Mouse (Mus musculus) ES-E14 (cell line): Measurements from ENCODE around the gene Tepsin. TPM values are rescaled to one million over a fixed set of nuclear protein-coding genes. Genes with fewer than 3 reads are reported as not detected.

Experiments used
- DNase-seq: peaks from one replicate; pipeline ENCODE4 v3.0.0-alpha.2; 2013; ENCODE audit warnings: low read depth, low spot score
- H3K27ac ChIP-seq: 2 replicates; pipeline ENCODE4 v1.5.1; 2012; ENCODE audit warnings: low read depth, mild to moderate bottlenecking, low read length, moderate library complexity, mixed read lengths; ENCODE audit not compliant: poor library complexity, insufficient read depth, severe bottlenecking
- H3K36me3 ChIP-seq: 2 replicates; pipeline ENCODE4 v1.6.1; 2012; ENCODE audit warnings: mild to moderate bottlenecking, low read length, moderate library complexity, mixed read lengths; ENCODE audit not compliant: control insufficient read depth, poor library complexity, insufficient read depth, severe bottlenecking
- H3K4me1 ChIP-seq, 2 experiments: fragments of 150-350 bp in 1 of 2; sonication (generic) in 1 of 2; 2 replicates each; pipeline ENCODE4 v1.6.1; 2012; ENCODE audit warnings: low read length in 2 of 2, mild to moderate bottlenecking in 1 of 2, mixed read lengths in 1 of 2; ENCODE audit not compliant: control insufficient read depth in 2 of 2, insufficient read depth in 2 of 2, poor library complexity in 1 of 2
- H3K4me3 ChIP-seq, 2 experiments: fragments of 150-350 bp in 1 of 2; sonication (generic) in 1 of 2; 2 replicates each; pipeline ENCODE4 v1.5.1; 2012; ENCODE audit warnings: low read length in 2 of 2, low read depth in 1 of 2, mild to moderate bottlenecking in 1 of 2, mixed read lengths in 1 of 2; ENCODE audit not compliant: insufficient read depth in 1 of 2, poor library complexity in 1 of 2, severe bottlenecking in 1 of 2
- H3K9ac ChIP-seq: 2 replicates; pipeline ENCODE4 v1.6.1; 2012; ENCODE audit warnings: low read depth, mild to moderate bottlenecking, low read length, mixed read lengths; ENCODE audit not compliant: poor library complexity, insufficient read depth, severe bottlenecking
- H3K9me3 ChIP-seq: fragments of 150-350 bp; sonication (generic); 2 replicates; pipeline ENCODE4 v1.6.1; 2012; ENCODE audit warnings: low read depth, mild to moderate bottlenecking, low read length; ENCODE audit not compliant: control insufficient read depth, insufficient read depth
- CHD2 ChIP-seq: IDR thresholded peaks from 2 replicates; pipeline ENCODE4 v1.6.1; 2014; ENCODE audit warnings: mild to moderate bottlenecking, low read depth, low read length, inconsistent platforms
- HCFC1 ChIP-seq: IDR thresholded peaks from 2 replicates; pipeline ENCODE4 v1.6.1; 2012; ENCODE audit warnings: low read length, inconsistent platforms, borderline replicate concordance; ENCODE audit not compliant: insufficient read depth
- MAFK ChIP-seq: IDR thresholded peaks from 2 replicates; pipeline ENCODE4 v1.6.1; 2014; ENCODE audit warnings: mild to moderate bottlenecking, low read depth, low read length, inconsistent platforms; ENCODE audit not compliant: insufficient read depth
- ZC3H11A ChIP-seq: IDR thresholded peaks from 2 replicates; pipeline ENCODE4 v1.6.1; 2012; ENCODE audit warnings: low read depth, mild to moderate bottlenecking, inconsistent platforms, low read length, borderline replicate concordance
- ZNF384 ChIP-seq: IDR thresholded peaks from 2 replicates; pipeline ENCODE4 v1.6.1; 2012; ENCODE audit warnings: low read depth, low read length, inconsistent platforms
- in situ Hi-C, 2 experiments: fragments of 600-800 bp; cut with MboI; formaldehyde crosslinking; loops; one replicate each; pipeline ENCODE4 v1.15.1; 2025; ENCODE audit warnings: low sequenced_read_pairs in 2 of 2, inconsistent platforms in 1 of 2; ENCODE audit not compliant: unreplicated experiment in 2 of 2
- total RNA-seq: library from RNA; depleted of rRNA; stranded (reverse); fragments of 300-350 nt; gene quantifications from 2 replicates; pipeline ENCODE4 v1.2.3, GENCODE M21; 2012

The Tepsin gene
- total RNA-seq, 1 experiment, result 26.5 TPM

- Histone ChIP-seq H3K4me1 (peaks cover 1 to 13% of the 10 kb centered on the region in 2 experiments; a peak in 2 of 4 replicates), H3K4me3 (peak within 1 kb of the TSS; percentile 61 to 76), H3K9ac (peak within 1 kb of the TSS; percentile 66), H3K9me3 (no peaks in the 10 kb centered on the region), H3K36me3 (no peaks in the 10 kb centered on the region), H3K27ac (no peak within 1 kb of the TSS)
- in situ Hi-C loops, result no loop called here
- DNase-seq, result no peak
- no peak for TF ChIP-seq ZC3H11A
- TF ChIP-seq HCFC1, result no peak
- no peak for TF ChIP-seq CHD2
- TF ChIP-seq ZNF384, result no peak
- TF ChIP-seq MAFK, result no peak
Measured at GRCm38 (mm10) chr11:120046553-120047191, 51.9 kb downstream of the Tepsin start, which contains the start of gene Aatk. TSS of gene Aatk (minus strand) at chr11:120047167.

- DNase-seq, result no peak
- Histone ChIP-seq H3K27ac (no peak overlapping the region), H3K9me3 (no peaks in the 10 kb centered on the region), H3K9ac (no peak overlapping the region), H3K4me3 (peak overlapping the region; percentile 61 to 76; a peak in 2 of 4 replicates), H3K4me1 (peaks cover 1 to 11% of the 10 kb centered on the region in 2 experiments; a peak in 2 of 4 replicates), H3K36me3 (no peaks in the 10 kb centered on the region)
- in situ Hi-C loops, result no loop called here
- TF ChIP-seq CHD2 (no peak), ZC3H11A (no peak), ZNF384 (no peak), HCFC1 (no peak), MAFK (no peak)
Measured at GRCm38 (mm10) chr11:120045839-120046552, 52.5 kb downstream of the Tepsin start.

- no peak overlapping the region for H3K27ac ChIP-seq
- in situ Hi-C loops, result no loop called here
- DNase-seq, result no peak
- H3K9me3 ChIP-seq, result no peaks in the 10 kb centered on the region
- no peak for TF ChIP-seq MAFK
- no peak for TF ChIP-seq ZNF384
- no peak for TF ChIP-seq HCFC1
- no peak for TF ChIP-seq CHD2
- TF ChIP-seq ZC3H11A, result no peak
- H3K4me3 ChIP-seq, result no peak overlapping the region
- peaks cover 1 to 9% of the 10 kb centered on the region in 2 experiments; a peak in 2 of 4 replicates for H3K4me1 ChIP-seq
- H3K9ac ChIP-seq, result no peak overlapping the region
- H3K36me3 ChIP-seq, result no peaks in the 10 kb centered on the region
Measured at GRCm38 (mm10) chr11:120045341-120045740, 53.2 kb downstream of the Tepsin start.

- no peak for DNase-seq
- no peak overlapping the region for H3K4me3 ChIP-seq
- no peak for TF ChIP-seq CHD2
- TF ChIP-seq MAFK, result no peak
- TF ChIP-seq ZNF384, result no peak
- no peak for TF ChIP-seq HCFC1
- no peak for TF ChIP-seq ZC3H11A
- in situ Hi-C loops, result no loop called here
- no peak overlapping the region for H3K27ac ChIP-seq
- H3K4me1 ChIP-seq, result peaks cover 0 to 2% of the 10 kb centered on the region in 2 experiments; a peak in 1 of 4 replicates
- H3K9me3 ChIP-seq, result no peaks in the 10 kb centered on the region
- H3K36me3 ChIP-seq, result no peaks in the 10 kb centered on the region
- no peak overlapping the region for H3K9ac ChIP-seq
Measured at GRCm38 (mm10) chr11:120042141-120042838, 56.2 kb downstream of the Tepsin start.
